Mouse (Mus musculus) E14TG2a.4 (cell line): ENCODE data around the gene Arhgap23.

Experiments used
- CTCF ChIP-seq: conservative IDR thresholded peaks from 2 replicates; pipeline ENCODE4 v1.5.1; 2014; ENCODE audit warnings: low read length
- NANOG ChIP-seq: IDR thresholded peaks from 2 replicates; pipeline ENCODE4 v1.6.1; 2014; ENCODE audit warnings: borderline replicate concordance, low read length, mixed read lengths
- POU5F1 ChIP-seq: IDR thresholded peaks from 2 replicates; pipeline ENCODE4 v1.6.1; 2014; ENCODE audit warnings: low read length, borderline replicate concordance

DNA sequence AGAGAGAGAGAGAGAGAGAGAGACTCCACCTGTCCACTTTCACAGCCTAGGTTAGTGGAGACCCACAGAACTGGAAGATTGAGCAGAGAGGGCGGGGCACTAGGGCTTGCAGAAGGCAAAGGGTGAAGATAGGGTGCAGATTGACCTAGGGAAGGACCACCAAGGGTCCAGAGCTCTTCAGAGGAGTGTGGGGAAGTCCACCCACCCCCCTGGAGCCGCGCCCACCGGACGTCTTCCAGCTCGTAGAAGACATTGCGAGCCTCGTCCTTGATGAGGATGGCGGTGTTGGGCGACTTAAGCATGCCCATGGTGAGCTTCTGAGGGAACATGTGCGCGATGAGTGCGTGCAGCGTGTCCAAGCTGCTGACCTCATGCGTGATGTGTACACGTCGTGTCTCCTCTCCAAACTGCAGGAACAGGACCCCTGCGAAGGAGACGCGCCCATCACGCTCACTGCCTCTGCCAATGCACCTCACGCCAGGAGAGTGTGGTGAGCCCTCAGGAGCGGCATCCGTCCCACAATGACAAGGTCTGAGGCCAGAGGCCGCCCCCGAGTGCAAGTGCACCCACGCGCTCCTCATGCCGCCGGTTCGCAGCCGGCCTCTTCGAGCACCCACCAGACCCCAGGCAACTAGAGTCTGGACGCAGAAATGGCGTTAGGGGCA lies 120.9 kb downstream of the Arhgap23 start:
- no peak for TF ChIP-seq CTCF
- TF ChIP-seq POU5F1: no peak
- TF ChIP-seq NANOG: no peak
